ENCODE assay signal across 31 mouse cellular contexts in genomic region chr5:118644041-118644440, GRCm38 (mm10).
DNase-seq lines count a peak whose midpoint lies in the region; ATAC-seq and TF ChIP-seq lines count a peak whose summit lies in the region.
"Had no signal": no experiment of that assay in that cellular context is flagged by ENCODE, and none has a peak within 500 bp of the region (broad histone marks: within the 10 kb centered on the region; RNA-seq: fewer than 3 reads in every experiment).

No protein-coding gene starts in this region.

- H3K27ac ChIP-seq in liver, embryonic 12.5 days, result 0 out of 2 replicates have a peak overlapping the region, but pooled peaks have one; percentile 36
- no peak overlapping the region for H3K27ac ChIP-seq in liver, postnatal 0 days (ENCODE audit: low read depth)
- H3K27ac ChIP-seq in hindbrain, embryonic 10.5 days, result no peak overlapping the region
- H3K27ac ChIP-seq: embryonic facial prominence, embryonic 12.5 days; forebrain, embryonic 15.5 days; heart, embryonic 10.5 days; hindbrain, embryonic 13.5 days; limb, embryonic 13.5 days; neural tube, embryonic 15.5 days had no signal

- no peaks in the 10 kb centered on the region for H3K36me3 ChIP-seq in liver, embryonic 12.5 days
- no peaks in the 10 kb centered on the region; the same call in 1 of the 2 replicates for H3K36me3 ChIP-seq in liver, postnatal 0 days (replicated peaks; ENCODE audit: insufficient read depth, low read length)
- no peaks in the 10 kb centered on the region for H3K36me3 ChIP-seq in hindbrain, embryonic 10.5 days
- H3K36me3 ChIP-seq: embryonic facial prominence, embryonic 12.5 days; forebrain, embryonic 15.5 days; heart, embryonic 10.5 days; hindbrain, embryonic 13.5 days; limb, embryonic 13.5 days; neural tube, embryonic 15.5 days had no signal

- H3K27me3 ChIP-seq in liver, embryonic 12.5 days (replicated peaks), result no peaks in the 10 kb centered on the region
- H3K27me3 ChIP-seq in liver, postnatal 0 days (ENCODE audit: insufficient read depth, low read length), result no peaks in the 10 kb centered on the region
- no peaks in the 10 kb centered on the region for H3K27me3 ChIP-seq in hindbrain, embryonic 10.5 days (ENCODE audit: insufficient read depth, poor library complexity, severe bottlenecking)
- H3K27me3 ChIP-seq: CH12.LX; embryonic facial prominence, embryonic 12.5 days; forebrain, embryonic 15.5 days; hindbrain, embryonic 13.5 days; limb, embryonic 13.5 days; neural tube, embryonic 15.5 days had no signal

- 32% methylated on average over 12 of the region's 12 CpGs for WGBS in liver, embryonic 12.5 days (ENCODE audit: insufficient replicate concordance)
- WGBS in liver, postnatal 0 days (ENCODE audit: insufficient replicate concordance), result 25% methylated on average over 12 of the region's 12 CpGs
- 89% methylated on average over 12 of the region's 12 CpGs for WGBS in hindbrain, embryonic 10.5 days

- TF ChIP-seq CTCF in liver, postnatal 0 days (IDR thresholded peaks at IDR 0.05; ENCODE audit: low read depth), result no peak

- peaks cover 86% of the 10 kb centered on the region for H3K4me1 ChIP-seq in liver, embryonic 12.5 days
- H3K4me1 ChIP-seq in liver, postnatal 0 days (ENCODE audit: insufficient read depth), result peaks cover 53% of the 10 kb centered on the region
- peaks cover 46% of the 10 kb centered on the region for H3K4me1 ChIP-seq in hindbrain, embryonic 10.5 days (replicated peaks)

- H3K4me3 ChIP-seq in liver, embryonic 12.5 days, result no peak overlapping the region
- H3K4me3 ChIP-seq in liver, postnatal 0 days (ENCODE audit: low read depth, low read length), result no peak overlapping the region
- no peak overlapping the region for H3K4me3 ChIP-seq in hindbrain, embryonic 10.5 days
- H3K4me3 ChIP-seq: embryonic facial prominence, embryonic 12.5 days; forebrain, embryonic 15.5 days; gastrocnemius, adult 2 months; heart, embryonic 10.5 days; hindbrain, embryonic 13.5 days; limb, embryonic 13.5 days; neural tube, embryonic 15.5 days had no signal

- ATAC-seq in granulocyte monocyte progenitor cell, adult 5-6 weeks (replicated peaks; ENCODE audit: poor library complexity, severe bottlenecking), result peak; percentile 13
- peak; percentile 74 for ATAC-seq in liver, embryonic 12.5 days
- 0 out of 2 replicates have a peak, but pooled peaks have one; percentile 22 for ATAC-seq in liver, postnatal 0 days
- ATAC-seq in megakaryocyte-erythroid progenitor cell, adult 5-6 weeks (replicated peaks; ENCODE audit: low FRiP score, low TSS enrichment, poor library complexity, severe bottlenecking), result peak; percentile 59
- ATAC-seq: forebrain, embryonic 15.5 days had no signal

- no peak for TF ChIP-seq EP300 in liver, postnatal 0 days (IDR thresholded peaks at IDR 0.05; ENCODE audit: low read depth)

- H3K9ac ChIP-seq in liver, embryonic 12.5 days, result peak overlapping the region; percentile 48
- no peak overlapping the region for H3K9ac ChIP-seq in liver, postnatal 0 days (replicated peaks)
- H3K9ac ChIP-seq: embryonic facial prominence, embryonic 12.5 days; forebrain, embryonic 15.5 days; hindbrain, embryonic 13.5 days; limb, embryonic 13.5 days; neural tube, embryonic 15.5 days had no signal

- H3K4me2 ChIP-seq in liver, embryonic 12.5 days, result peak overlapping the region; percentile 58
- H3K4me2 ChIP-seq in liver, postnatal 0 days (ENCODE audit: low read depth, low read length), result peak overlapping the region; percentile 27; the same call in 1 of the 2 replicates
- H3K4me2 ChIP-seq: embryonic facial prominence, embryonic 12.5 days; forebrain, embryonic 15.5 days; hindbrain, embryonic 13.5 days; limb, embryonic 13.5 days; neural tube, embryonic 15.5 days had no signal

- DNase-seq in liver, postnatal 0 days, result no peak
- DNase-seq in thymus, adult 18-20 months, result no peak
- DNase-seq in natural killer cell, adult 2 months (ENCODE audit: low spot score in 2 of 2), result no peak
- DNase-seq in hindbrain, embryonic 10.5 days (ENCODE audit: low spot score), result no peak
- DNase-seq: adrenal gland, adult 8-10 months; B cell, adult 2 months; cerebellum, adult 11 months; cerebellum, adult 9-10 months; cerebellum, postnatal 36 days; embryo, embryonic 11 days; gastrocnemius, adult 2 months; heart, postnatal 36 days; kidney, adult 11 months; kidney, postnatal 14 days; layer of hippocampus, adult 9-11 months; lung, adult 2 months; lung, postnatal 10 days; midbrain, embryonic 14.5 days; retina, postnatal 1 day; right cerebral cortex, postnatal 25 days; thymus, postnatal 25 days had no signal

- no peaks in the 10 kb centered on the region for H3K9me3 ChIP-seq in liver, embryonic 12.5 days (replicated peaks)
- no peaks in the 10 kb centered on the region for H3K9me3 ChIP-seq in liver, postnatal 0 days (ENCODE audit: low read length)
- H3K9me3 ChIP-seq in hindbrain, embryonic 10.5 days, result no peaks in the 10 kb centered on the region
- H3K9me3 ChIP-seq: embryonic facial prominence, embryonic 12.5 days; forebrain, embryonic 15.5 days; heart, embryonic 10.5 days; hindbrain, embryonic 13.5 days; limb, embryonic 13.5 days; neural tube, embryonic 15.5 days had no signal

Comparison
In these comparisons a context has a peak if more than half of its experiments do, and no peak if none do; other contexts are left out.
1. ATAC-seq: peak in every context shown above with its lines; median percentile 74 in liver, embryonic 12.5 days; 59 in megakaryocyte-erythroid progenitor cell, adult 5-6 weeks; 22 in liver, postnatal 0 days; 13 in granulocyte monocyte progenitor cell, adult 5-6 weeks.